Mouse (Mus musculus): ENCODE data around the gene Iscu. TPM values are rescaled to one million over a fixed set of nuclear protein-coding genes. Genes with fewer than 3 reads are reported as not detected.
A peak's percentile ranks its signal among the peaks of the same experiment; 100 is the strongest.

The Iscu gene
- polyA plus RNA-seq, 1 experiment from 2014 or later = 112 TPM

DNA sequence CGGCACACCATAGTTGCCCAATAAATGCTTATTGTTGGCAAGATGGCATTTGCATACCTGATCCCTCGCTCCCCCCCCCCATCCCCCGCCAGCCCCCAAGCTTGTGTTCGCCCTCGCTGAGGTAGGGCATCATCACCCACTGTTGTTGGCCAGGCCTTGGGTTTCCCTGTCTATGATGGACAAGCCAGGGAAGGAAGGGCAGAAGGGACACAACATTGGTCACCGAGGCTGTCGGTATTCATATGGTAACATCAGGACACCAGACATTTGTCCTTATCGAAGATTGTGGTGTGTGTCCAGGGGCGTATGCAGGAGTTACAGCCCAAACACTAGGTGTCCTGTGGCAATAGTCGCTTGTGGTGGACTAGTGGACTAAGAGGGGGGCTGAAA, 36.4 kb upstream of the Iscu start:
- TF ChIP-seq CTCF (IDR thresholded peaks at IDR 0.05; ENCODE audit: low read depth) = no peak
- no peaks in the 10 kb centered on the region for H3K9me3 ChIP-seq (ENCODE audit: low read depth, low read length)
- no peaks in the 10 kb centered on the region for H3K27me3 ChIP-seq (ENCODE audit: insufficient read depth, low read length)
- H3K4me3 ChIP-seq (ENCODE audit: low read depth, low read length) = peak overlapping the region; percentile 64
- 2% methylated on average over 10 of the region's 10 CpGs for WGBS
- peak overlapping the region; percentile 69 for H3K9ac ChIP-seq
- peak overlapping the region; percentile 94 for H3K27ac ChIP-seq (ENCODE audit: low read depth)
- ATAC-seq (ENCODE audit: insufficient read depth) (peak; percentile 10), DNase-seq (peak; percentile 9)
- H3K4me1 ChIP-seq (ENCODE audit: insufficient read depth) = 0 out of 2 replicates have a peak, but pooled peaks cover 9% of the 10 kb centered on the region
- peak overlapping the region; percentile 89 for H3K4me2 ChIP-seq
- peaks cover 31% of the 10 kb centered on the region for H3K36me3 ChIP-seq (ENCODE audit: insufficient read depth)

DNA sequence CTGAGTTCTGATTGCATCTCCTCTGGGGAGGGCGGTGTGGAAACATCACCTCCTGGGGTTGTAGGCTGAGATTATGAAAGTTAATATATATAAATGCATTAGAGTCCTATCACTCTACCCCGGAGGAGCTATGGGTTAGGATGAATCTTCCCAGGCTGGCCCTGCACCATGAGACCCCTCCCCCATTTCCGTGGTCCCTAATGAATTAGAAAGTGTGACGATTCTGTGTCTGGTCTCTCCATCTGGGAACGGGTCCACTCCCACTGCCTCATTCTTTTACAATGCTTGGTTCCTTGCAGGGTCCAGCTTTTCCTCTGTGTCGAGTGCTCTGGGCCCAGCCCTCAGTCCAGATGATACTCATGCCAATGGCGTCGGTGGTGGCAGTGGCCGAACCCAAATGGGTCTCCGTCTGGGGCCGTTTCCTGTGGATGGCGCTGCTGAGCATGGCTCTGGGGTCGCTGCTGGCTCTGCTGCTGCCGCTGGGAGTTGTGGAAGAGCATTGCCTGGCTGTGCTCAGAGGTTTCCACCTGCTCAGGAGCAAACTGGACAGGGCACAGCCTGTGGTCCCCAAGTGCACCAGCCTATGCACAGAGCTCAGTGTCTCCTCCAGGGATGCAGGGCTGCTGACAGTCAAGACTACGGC, 35.9 kb upstream of the Iscu start:
- ATAC-seq (ENCODE audit: insufficient read depth) (no peak), DNase-seq (no peak)
- Histone ChIP-seq H3K9ac (peak overlapping the region; percentile 69), H3K4me3 (ENCODE audit: low read depth, low read length) (peak overlapping the region; percentile 64), H3K9me3 (ENCODE audit: low read depth, low read length) (no peaks in the 10 kb centered on the region), H3K27me3 (ENCODE audit: insufficient read depth, low read length) (no peaks in the 10 kb centered on the region), H3K36me3 (ENCODE audit: insufficient read depth) (peaks cover 36% of the 10 kb centered on the region), H3K4me1 (ENCODE audit: insufficient read depth) (0 out of 2 replicates have a peak, but pooled peaks cover 9% of the 10 kb centered on the region), H3K27ac (ENCODE audit: low read depth) (no peak overlapping the region), H3K4me2 (peak overlapping the region; percentile 89)
- TF ChIP-seq CTCF (IDR thresholded peaks at IDR 0.05; ENCODE audit: low read depth) = peak; percentile 33
- 40% methylated on average over 15 of the region's 15 CpGs for WGBS

DNA sequence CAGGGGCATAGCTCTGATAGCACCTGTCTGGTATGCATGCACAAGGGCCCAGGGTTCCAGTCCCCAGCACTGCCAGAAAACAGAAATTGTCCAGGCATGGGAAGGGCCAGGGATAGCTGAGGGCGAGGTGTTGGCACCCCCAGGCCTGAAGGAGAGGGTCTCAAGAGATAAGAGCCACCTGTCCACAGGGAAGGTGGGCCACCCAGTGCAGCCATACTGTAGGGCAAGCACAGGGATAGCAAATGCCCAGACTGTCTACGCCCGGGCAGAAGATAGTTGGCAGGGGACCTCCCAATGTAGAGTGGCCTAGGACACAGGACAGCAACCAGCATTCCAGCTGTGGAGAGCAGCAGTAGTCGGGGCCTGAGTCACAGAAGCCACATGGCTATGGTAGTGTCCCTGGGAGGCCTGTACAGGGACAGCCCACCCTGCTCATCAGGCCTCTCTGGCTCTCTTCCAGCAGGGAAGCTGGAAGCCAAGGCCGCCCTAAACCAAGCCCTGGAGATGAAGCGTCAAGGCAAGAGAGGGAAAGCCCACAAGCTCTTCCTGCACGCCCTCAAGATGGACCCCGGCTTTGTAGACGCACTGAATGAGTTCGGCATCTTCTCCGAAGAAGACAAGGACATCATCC, 34.8 kb upstream of the Iscu start:
- peak; percentile 44 for DNase-seq
- Histone ChIP-seq H3K4me1 (ENCODE audit: insufficient read depth) (0 out of 2 replicates have a peak, but pooled peaks cover 9% of the 10 kb centered on the region), H3K9ac (no peak overlapping the region), H3K4me3 (ENCODE audit: low read depth, low read length) (no peak overlapping the region), H3K4me2 (no peak overlapping the region), H3K27ac (ENCODE audit: low read depth) (no peak overlapping the region), H3K36me3 (ENCODE audit: insufficient read depth) (peaks cover 47% of the 10 kb centered on the region), H3K9me3 (ENCODE audit: low read depth, low read length) (no peaks in the 10 kb centered on the region), H3K27me3 (ENCODE audit: insufficient read depth, low read length) (no peaks in the 10 kb centered on the region)
- no peak for ATAC-seq (ENCODE audit: insufficient read depth)
- no peak for TF ChIP-seq CTCF (IDR thresholded peaks at IDR 0.05; ENCODE audit: low read depth)
- 81% methylated on average over 11 of the region's 11 CpGs for WGBS

DNA sequence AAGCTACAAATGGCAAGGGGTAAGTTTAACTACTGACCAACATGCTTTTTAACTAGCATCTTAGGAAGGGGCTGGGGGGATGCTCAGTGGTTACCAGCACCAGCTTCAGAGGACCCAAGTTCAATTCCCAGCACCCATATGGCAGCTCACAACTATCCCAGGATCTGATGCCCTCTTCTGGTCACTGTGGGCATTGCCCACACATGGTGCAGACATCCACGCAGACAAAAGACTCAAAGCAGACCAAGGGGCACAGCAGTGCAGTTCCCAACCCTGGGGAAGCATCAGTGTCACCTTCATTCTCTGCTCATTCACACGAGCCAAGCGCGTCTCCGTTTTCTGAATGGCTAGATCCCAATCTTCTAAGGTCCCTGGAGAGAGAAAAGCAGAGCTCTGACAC, 24.9 kb upstream of the Iscu start:
- Histone ChIP-seq H3K27ac (ENCODE audit: low read depth) (no peak overlapping the region), H3K27me3 (ENCODE audit: insufficient read depth, low read length) (no peaks in the 10 kb centered on the region), H3K4me3 (ENCODE audit: low read depth, low read length) (no peak overlapping the region), H3K36me3 (ENCODE audit: insufficient read depth) (peaks cover 100% of the 10 kb centered on the region), H3K9ac (no peak overlapping the region), H3K9me3 (ENCODE audit: low read depth, low read length) (no peaks in the 10 kb centered on the region), H3K4me1 (ENCODE audit: insufficient read depth) (no peaks in the 10 kb centered on the region), H3K4me2 (no peak overlapping the region)
- peak; percentile 54 for TF ChIP-seq CTCF (IDR thresholded peaks at IDR 0.05; ENCODE audit: low read depth)
- no peak for ATAC-seq (ENCODE audit: insufficient read depth)
- no peak for DNase-seq
- WGBS = 97% methylated on average over 5 of the region's 5 CpGs

DNA sequence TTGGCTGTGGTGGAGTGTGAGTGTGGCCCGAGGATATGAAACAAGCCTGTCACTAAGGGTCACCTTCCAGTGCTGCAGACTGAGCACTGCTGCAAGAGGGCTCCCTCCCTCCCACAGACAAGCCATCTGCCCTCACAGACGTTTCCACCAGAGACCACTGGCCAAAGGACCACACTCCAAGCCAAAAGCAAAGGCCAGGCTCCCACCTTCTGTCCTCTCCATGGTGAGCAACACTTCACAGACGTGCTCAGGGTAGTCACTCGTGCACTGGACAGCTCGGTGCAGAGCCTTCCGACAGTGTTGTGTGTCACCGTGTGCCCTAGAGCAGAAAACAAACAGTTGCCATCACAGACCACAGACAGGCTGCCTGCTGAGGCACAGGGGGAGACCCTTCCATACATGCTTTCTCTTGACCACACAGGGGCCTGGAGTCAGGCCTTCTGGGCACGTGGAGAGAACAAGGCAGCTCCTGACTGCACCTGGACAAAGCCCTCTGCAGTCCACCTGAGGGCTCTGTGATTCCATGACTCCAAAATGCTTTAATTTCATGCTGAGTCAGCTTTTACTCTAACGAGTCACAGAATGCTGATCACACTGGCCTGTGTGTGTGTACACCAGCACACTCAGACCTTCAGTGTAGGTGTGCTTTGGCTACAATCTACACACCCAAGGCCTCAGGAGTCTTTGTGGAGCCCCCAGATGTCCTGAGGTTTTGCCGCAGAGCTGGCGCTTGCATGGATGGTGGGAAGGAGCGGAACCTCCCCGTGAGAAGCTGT, 23.8 kb upstream of the Iscu start:
- WGBS = 92% methylated on average over 13 of the region's 13 CpGs
- DNase-seq (no peak), ATAC-seq (ENCODE audit: insufficient read depth) (no peak)
- Histone ChIP-seq H3K27ac (ENCODE audit: low read depth) (no peak overlapping the region), H3K9me3 (ENCODE audit: low read depth, low read length) (no peaks in the 10 kb centered on the region), H3K4me1 (ENCODE audit: insufficient read depth) (no peaks in the 10 kb centered on the region), H3K36me3 (ENCODE audit: insufficient read depth) (peaks cover 100% of the 10 kb centered on the region), H3K9ac (no peak overlapping the region), H3K4me2 (no peak overlapping the region), H3K4me3 (ENCODE audit: low read depth, low read length) (no peak overlapping the region), H3K27me3 (ENCODE audit: insufficient read depth, low read length) (no peaks in the 10 kb centered on the region)
- TF ChIP-seq CTCF (IDR thresholded peaks at IDR 0.05; ENCODE audit: low read depth) = no peak

DNA sequence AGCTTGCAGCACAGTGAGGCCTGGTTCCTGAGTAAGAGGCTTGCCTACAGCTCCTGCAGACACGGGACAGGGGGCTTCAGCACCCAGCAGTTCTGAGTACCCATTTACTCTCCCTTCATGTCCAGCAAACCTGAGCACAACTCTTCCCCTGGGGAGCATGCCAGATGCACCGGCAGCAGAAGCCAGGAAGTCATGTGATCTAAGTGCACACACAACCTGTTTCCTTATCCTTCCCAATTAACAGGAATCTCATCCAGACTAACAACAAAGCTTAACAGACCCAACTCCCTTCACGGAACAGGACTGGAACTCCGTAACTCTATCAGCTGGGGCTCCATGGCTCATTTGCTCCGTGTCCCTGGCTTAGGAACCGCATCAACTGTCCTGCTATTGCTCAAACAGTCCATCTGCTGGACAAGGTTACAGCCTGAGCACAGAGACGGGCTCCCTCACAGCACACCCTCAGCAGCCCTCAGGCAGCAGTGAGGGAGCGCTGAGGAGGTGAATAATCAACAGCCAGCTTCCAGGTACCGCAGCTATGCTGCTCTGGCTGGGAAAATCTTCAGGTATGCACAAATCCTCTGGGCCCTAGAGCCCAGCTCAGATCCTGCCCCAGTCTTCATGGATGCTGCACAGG, 20.9 kb upstream of the Iscu start:
- Histone ChIP-seq H3K4me2 (no peak overlapping the region), H3K27me3 (ENCODE audit: insufficient read depth, low read length) (no peaks in the 10 kb centered on the region), H3K36me3 (ENCODE audit: insufficient read depth) (peaks cover 98% of the 10 kb centered on the region), H3K27ac (ENCODE audit: low read depth) (no peak overlapping the region), H3K4me3 (ENCODE audit: low read depth, low read length) (no peak overlapping the region), H3K4me1 (ENCODE audit: insufficient read depth) (no peaks in the 10 kb centered on the region), H3K9ac (no peak overlapping the region), H3K9me3 (ENCODE audit: low read depth, low read length) (no peaks in the 10 kb centered on the region)
- TF ChIP-seq CTCF (IDR thresholded peaks at IDR 0.05; ENCODE audit: low read depth) = no peak
- WGBS = 89% methylated on average over 9 of the region's 9 CpGs
- ATAC-seq (ENCODE audit: insufficient read depth) (no peak), DNase-seq (no peak)

Measured in lung, embryonic 14.5 days (tissue).